Mouse (Mus musculus): ENCODE results near the gene Gm20388.

DNA sequence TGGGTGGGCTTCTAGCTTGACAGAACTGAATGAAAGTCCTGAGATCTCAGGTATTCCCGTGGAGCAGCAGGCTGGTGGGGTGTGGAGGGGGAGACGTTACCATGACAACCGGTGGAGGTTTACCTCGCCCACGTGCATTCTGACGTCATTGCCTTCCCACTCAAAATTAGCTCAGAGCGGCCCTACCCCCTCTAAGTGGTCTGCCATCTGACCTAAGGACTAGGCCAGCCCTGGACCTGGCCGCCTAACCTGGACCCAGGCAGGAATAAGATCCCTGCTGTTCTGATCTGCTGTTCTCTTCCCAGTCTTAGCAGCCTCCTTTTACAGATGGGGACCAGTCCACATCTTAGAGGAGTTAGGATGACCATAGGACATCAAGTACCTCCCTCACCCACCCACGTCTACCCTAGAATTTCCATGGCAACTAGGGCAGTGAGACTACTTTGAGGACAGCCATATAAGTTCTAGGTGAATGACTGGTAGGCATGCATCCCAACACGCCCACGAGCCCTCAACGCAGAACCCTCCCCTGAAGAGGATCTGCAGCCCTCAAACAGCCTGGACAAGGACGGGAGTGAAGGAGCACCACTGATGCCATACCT, 3324.4 kb downstream of the Gm20388 start:
- TF ChIP-seq POLR2A (IDR thresholded peaks at IDR 0.05; ENCODE audit: low read depth, low read length) (no peak), CTCF (conservative IDR thresholded peaks at IDR 0.05; ENCODE audit: insufficient read depth, insufficient read length, low read depth, low read length) (no peak)

All from kidney, adult 2 months (tissue).